Mouse (Mus musculus): ENCODE data around the gene Mthfd2l. TPM values are rescaled to one million over a fixed set of nuclear protein-coding genes. Genes with fewer than 3 reads are reported as not detected.

Mthfd2l gene
- polyA plus RNA-seq, 1 experiment from 2014 or later: 61.8 TPM

Other genes starting within 250 kb of the Mthfd2l start
- 0.29 and 0.61 TPM in 2 replicates for gene Cxcl5, start 171.8 kb upstream of the Mthfd2l start, polyA plus RNA-seq (2015; fragmentation: Nextera tagmentation; extraction: Ambion mirVana)
- gene Ppbp, start 162.6 kb upstream of the Mthfd2l start, polyA plus RNA-seq (2015; fragmentation: Nextera tagmentation; extraction: Ambion mirVana): 0.77 and 0.85 TPM in 2 replicates
- 42.5 and 48.5 TPM in 2 replicates for gene Pf4, start 158.7 kb upstream of the Mthfd2l start, polyA plus RNA-seq (2015; fragmentation: Nextera tagmentation; extraction: Ambion mirVana)
- gene Cxcl3, start 145.0 kb upstream of the Mthfd2l start, polyA plus RNA-seq (2015; fragmentation: Nextera tagmentation; extraction: Ambion mirVana): 0.36 and 0.52 TPM in 2 replicates
- gene Cxcl15, start 136.6 kb upstream of the Mthfd2l start, polyA plus RNA-seq (2015; fragmentation: Nextera tagmentation; extraction: Ambion mirVana): not detected in 2 replicates
- 0.41 and 0.64 TPM in 2 replicates for gene Cxcl1, start 39.9 kb upstream of the Mthfd2l start, polyA plus RNA-seq (2015; fragmentation: Nextera tagmentation; extraction: Ambion mirVana)
- not detected in 2 replicates for gene Cxcl2, start 27.2 kb upstream of the Mthfd2l start, polyA plus RNA-seq (2015; fragmentation: Nextera tagmentation; extraction: Ambion mirVana)
- 0.17 TPM in 1 of 2 replicates, not detected in the other for gene Epgn, start 96.3 kb downstream of the Mthfd2l start, polyA plus RNA-seq (2015; fragmentation: Nextera tagmentation; extraction: Ambion mirVana)
- gene Ereg, start 143.5 kb downstream of the Mthfd2l start, polyA plus RNA-seq (2015; fragmentation: Nextera tagmentation; extraction: Ambion mirVana): not detected in 2 replicates
- gene Areg, start 208.5 kb downstream of the Mthfd2l start, polyA plus RNA-seq (2015; fragmentation: Nextera tagmentation; extraction: Ambion mirVana): 0.71 and 0.81 TPM in 2 replicates